Mouse (Mus musculus) ZHBTc4 (cell line): ENCODE data around the gene Myb.
"Not testable (repeated sequence)": the region's sequence is repeated elsewhere in the genome, so short reads cannot be mapped to it uniquely, and the experiment has no call there.

Experiments used
- DNase-seq: peaks from one replicate; pipeline ENCODE4 v3.0.0-alpha.2; 2011; ENCODE audit warnings: low read depth, low spot score

The Myb gene

DNA sequence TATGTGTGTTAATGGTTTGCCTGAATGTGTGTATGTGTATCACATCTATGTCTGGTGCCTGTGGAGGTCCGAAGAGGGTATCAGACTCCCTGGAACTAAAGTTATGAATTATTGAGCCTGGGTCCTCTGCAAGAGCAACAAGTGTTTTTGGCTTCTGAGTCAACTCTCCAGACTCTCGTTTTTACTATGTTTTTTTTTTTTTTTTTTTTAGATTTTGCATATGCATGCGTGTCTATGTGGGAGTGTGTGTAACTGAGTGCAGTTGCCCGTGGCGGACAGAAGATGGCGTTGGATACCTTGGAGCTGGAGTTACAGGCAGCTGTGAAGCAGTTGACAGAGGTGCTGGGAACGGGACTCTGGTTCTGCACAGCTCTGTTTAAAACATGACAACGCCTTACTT is 7.7 kb upstream of the Myb start:
- DNase-seq, result peak; percentile 15

DNA sequence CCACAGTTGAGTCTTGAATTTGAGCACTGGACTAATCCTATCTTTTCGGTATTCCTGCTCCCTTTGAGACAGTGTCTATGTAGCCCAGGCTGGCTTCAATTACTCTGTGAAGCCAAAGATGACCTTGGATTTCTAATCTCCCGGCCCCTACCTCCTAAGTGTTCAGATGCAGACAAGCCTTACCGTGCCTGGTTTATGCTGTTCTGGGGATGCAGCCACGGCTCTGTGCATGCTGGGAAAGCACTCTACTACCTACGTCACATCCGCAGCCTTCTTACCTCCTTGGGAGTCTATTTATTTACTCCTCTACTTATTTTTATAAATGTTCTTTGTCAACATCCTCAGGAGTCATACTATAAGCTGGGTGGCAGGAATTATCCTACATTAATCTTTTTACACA is 7.1 kb upstream of the Myb start:
- no peak for DNase-seq

DNA sequence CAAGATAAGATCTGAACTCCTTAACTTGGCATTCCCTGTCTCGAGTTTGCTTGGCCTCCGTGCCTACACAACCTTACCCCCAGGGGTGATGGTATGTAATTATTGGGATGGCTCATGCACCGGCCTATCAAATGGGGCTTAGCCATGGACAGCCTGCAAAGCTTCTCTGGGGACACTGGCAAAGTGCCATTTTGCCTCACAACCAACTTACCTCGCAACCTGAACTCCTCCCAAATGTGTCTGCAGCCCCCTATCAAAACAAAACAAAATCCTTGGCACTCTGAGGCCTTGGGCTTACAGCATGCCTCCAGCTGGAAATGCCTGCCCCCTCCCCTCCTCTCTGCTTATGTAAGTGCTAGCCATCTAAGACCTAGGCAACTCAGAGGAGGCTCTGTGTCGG is 6.4 kb upstream of the Myb start:
- no peak for DNase-seq

DNA sequence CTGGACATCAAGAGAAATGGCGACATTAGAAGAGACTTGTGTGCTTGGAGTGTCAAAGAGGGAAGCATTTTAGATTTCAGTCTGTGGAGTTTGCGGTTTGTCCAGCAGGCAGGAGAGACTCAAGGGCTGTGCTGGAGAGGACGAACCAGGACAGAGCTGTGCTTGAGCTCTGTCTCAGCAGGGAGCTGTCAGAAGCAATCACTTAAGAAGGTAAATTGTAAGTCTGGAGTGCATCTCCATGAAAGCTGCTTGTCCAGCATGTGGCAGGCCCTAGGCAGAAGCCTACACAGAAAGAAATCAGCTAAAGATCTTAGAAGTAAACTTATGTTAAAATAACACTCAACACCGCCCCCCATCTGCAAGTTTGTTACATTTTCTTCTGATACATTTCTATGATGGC is 4.6 kb upstream of the Myb start:
- no peak for DNase-seq

DNA sequence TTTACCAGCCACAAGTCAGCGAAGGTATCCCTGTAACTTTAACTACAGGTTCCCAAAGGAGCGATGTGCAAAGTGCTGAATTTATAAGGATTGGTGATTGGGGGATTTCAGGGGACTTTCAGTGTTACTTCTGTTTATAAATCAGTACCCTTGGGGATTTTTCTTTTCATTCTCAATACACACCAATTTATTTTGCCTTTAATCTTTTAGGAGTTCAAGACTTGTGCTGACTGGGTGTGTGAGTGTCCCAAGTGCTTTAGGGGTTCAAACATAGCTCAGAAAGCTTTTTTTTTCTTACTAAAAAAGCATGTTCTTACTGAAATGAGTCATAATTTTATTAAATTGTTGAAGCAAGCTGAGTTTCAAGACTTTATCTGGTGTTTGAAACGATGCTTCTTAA is 1.3 kb upstream of the Myb start:
- no peak for DNase-seq

DNA sequence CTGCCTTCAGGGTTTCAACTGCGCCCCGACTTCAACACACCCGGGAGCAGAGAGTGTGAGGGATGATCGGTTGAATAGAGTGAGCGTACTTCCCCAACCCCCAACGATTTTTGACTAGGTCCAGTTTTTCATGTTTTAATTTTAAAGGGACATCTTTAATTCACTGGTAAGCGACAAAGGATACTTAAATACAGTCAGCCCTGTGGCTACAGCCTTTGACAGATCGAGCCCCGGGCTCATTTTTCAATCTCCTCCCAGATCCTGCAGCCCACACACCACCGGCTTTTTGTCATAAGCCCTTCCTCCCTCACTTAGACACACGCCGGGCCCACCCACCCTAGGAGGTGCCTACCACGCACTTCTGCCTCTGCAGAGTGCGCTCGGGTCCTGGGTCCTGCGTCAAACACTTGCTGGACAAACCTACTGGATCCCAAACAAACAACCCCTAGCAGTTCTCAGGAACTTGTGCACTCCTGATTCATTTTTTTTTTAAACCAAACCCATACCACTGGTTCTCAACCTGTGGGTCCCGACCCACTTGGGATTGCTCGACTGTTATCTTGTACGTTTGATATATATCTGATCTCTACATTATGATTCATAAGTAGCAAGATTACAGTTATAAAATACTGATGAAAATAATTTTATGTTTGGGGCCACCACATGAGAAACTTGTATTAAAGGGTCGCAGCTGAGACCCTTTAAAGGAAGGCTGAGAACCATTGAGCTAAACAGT is 743 bp upstream of the Myb start:
- DNase-seq, result peak; percentile 56

DNA sequence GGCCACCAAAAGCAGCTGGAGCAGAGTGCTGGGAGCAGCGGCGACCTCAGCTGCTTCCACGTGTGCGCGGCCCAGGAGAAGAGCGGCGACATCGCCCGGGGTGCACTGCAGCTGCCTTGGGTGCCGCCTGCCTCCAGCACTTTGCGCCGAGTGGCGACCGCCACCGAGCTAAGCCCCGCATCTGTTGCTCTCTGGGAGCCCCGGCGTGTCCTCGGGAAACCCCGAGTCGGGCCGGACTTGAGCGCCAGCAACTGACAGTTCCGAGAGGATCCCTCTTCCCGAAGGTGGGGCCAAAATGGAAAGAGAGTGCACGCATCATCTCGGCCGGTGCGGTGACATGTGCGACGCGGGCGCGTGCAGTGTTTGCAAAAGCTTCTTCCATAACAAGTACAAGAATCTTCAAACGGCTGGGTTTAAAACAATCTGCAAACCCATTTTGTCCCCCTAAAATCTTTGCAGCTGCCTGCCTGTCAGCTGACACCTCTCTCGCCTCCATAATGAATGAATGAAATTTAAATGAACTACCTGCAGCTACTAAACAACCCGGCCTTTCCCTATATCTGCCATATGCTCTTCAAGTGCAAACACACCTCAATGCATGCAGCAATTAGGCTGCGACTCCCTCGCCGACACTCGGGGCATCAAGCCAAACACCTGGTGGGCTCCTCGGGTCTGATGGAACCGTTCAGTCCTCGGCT is 938 bp downstream of the Myb start:
- peak; percentile 64 for DNase-seq

DNA sequence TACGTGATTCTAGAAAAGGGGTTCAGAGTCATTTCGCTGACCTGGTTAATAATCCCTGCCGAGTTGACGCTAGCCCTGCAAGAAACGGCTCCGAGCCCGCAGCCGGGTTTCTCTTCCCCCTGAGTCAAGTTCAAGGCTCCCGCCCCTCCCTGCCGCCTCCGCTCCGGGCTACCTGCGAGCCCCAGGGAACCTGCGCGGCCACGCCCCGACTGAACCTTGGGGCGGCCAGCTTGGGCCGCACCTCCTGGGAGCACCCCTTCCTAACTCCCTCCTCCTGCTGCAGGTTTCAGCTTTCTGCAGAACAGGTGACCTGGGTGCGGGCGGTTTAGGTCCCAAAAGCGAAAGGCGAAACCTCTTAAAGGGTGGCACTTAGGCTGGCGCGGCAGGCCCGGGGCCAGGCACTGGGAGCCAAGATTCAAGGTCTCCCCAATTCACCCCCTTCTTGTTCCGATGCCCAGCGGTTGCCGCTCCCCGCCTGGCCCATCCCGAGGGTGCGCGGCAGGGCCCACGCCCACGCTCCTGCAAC is 1.8 kb downstream of the Myb start:
- DNase-seq, result peak; percentile 67

DNA sequence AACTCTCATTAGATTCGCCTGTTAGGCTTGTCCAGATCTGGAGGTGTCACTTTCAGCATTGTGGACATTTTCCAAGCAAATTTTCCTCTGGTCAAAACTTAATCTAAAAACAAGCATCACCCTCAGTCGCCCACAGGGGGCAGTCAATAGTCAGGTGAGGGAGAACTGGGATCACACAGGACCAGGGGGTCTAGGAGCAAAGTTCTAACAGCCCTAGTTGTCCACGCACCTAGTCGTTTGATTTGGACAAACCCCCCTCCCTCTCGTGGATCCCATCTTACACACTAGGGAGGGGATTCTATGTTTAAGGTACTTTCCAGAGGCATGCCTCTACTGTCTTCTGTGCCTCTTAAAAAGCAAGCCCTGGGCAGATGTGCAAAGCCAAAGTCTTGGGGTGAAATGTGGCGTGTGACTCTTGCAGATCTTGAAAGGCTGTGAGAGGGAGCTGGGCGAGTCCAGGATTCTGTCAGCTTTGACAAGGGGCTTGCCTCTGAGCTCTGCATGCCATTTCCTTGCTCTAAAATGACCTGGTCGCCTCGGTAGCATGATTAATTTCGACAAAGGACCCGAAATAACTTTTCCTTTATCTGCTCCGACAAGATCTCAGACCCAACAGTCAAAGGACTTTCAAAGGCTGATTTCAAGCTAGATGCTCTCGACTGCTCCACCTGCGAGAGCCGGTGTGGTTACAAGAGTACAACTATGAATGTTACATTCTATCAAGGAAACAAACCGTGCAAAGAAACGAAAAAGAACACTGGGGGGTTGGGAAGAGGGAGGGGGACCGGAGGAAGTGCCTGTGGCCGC is 2.5 kb downstream of the Myb start:
- DNase-seq, result peak; percentile 79

DNA sequence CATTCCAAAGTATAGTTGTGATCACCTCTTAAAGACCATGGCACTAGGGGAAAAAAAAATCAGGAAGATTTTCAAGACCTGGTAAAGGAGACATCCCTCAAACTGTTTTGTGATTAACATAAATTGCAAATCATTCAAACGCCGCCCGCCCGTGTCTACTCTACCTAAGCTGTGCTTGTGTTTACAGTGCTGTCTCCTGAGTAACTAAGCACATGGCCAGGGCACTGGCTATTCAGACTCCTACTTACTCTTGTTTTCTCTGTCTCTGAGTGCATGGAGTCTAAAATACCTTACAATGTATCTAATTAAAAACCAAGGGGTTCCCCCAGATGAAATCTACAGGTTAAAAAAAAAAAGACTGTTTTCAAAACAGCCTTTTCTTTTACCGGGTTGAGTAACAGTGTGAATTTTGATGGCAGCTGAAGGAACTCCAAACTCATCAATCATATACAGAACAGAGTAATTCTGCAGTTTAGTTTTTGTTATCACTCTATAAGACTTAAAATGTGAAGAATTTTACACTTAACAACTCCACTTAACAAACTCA is 3.8 kb downstream of the Myb start:
- no peak for DNase-seq

DNA sequence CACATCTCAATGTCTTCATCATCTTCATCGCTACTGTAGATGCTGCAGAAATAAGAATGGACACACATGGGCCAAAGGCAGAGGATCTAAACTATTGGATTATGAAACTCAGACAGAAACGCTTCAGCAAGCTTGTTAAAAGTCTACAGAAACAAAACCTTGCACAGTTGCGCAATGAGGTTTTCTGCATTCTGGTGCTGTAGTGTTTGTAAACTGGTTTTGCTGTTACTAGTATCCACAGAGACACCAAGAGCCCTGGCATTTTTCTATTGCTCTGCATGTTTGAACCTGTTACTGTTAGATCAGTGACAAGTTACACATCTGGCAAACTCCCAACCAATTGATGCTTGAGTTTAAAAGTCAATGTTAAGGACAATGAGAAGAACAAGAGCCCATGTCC is 4.4 kb downstream of the Myb start:
- no peak for DNase-seq

DNA sequence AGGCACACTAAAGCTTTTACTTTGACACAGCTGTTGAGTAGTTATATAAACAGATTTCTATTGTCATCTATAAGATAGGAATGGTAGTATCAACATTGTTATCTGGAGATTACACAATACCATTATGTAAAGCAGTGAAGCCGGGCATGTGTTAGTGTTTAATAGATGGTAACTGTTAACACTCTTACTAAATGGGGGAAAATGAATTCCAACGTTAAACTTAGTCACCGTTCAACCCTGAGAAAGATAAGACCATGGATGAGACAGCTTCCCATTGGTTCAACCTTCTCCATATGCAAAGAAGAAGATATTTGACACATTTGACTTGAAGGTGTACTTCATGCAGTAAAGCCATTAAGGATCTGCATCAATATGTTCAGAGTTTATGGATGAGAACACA is 5.9 kb downstream of the Myb start:
- no peak for DNase-seq

DNA sequence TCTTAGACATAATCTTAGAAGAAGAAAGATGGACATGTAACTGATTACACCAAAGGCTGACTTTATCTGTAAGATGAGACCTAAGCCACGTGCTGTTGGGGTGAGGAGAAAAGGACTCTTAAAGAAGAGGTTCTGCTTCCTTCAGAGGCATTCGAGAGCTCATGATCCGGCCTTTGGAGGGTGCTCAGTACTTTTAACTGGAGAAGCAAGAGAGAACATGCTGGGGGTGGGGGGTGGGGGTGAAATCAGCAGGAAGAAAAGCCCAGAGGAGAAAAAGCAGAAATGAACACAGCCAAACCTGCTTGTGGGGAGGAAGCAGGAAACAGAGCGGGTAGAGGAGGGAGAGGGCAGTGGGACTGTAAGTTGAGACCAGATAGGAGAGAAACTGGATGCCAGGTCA is 7.4 kb downstream of the Myb start:
- DNase-seq, result no peak

DNA sequence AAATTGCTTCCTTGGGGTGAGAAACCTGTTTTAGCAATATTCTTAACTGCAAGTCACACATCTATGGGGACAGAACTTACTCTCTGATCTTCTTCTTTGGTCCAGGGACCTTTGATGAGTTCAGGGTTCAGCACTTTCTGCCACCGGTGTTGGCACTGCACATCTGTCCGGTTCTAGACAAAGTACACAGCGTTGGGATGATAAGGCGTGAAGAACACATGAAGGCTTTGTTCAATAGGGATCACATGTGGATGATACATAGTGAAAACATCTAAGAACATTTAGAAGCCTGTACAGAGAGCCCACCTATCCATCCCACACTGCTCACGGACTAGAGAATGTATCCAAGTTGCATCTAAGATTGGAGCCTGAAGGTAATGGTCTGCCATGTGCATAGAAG is 8.0 kb downstream of the Myb start:
- DNase-seq, result no peak

DNA sequence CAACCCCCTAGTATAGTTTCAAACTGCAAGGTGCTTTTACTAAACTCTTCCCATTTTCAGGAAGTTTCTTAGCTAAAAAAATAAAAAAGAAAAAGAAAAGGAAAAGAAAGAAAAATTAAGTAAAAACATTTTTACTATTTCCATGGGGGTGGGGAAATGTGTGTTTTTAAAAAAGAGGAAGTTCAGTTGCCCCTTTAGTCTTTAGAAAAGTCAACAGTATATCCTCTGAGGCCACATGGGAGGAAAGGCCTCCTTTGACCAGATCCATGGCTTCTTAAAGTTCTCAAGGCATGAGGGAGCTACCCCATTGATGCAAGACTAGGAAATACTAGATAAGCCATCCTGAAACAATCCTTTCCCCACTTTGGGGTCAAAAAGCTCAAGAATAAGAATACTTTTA is 9.5 kb downstream of the Myb start:
- DNase-seq, result no peak

DNA sequence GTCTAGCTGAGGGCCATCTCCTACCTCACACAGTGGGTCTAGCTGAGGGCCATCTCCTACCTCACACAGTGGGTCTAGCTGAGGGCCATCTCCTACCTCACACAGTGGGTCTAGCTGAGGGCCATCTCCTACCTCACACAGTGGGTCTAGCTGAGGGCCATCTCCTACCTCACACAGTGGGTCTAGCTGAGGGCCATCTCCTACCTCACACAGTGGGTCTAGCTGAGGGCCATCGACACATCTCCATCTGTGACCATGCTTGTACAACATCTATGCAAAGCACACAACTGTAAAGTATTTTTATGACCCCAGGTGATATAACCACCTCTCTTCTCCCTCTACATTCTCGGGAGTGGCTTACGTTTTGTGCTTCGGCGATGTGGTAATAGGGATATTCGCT is 10.8 kb downstream of the Myb start:
- not testable (repeated sequence) for DNase-seq

DNA sequence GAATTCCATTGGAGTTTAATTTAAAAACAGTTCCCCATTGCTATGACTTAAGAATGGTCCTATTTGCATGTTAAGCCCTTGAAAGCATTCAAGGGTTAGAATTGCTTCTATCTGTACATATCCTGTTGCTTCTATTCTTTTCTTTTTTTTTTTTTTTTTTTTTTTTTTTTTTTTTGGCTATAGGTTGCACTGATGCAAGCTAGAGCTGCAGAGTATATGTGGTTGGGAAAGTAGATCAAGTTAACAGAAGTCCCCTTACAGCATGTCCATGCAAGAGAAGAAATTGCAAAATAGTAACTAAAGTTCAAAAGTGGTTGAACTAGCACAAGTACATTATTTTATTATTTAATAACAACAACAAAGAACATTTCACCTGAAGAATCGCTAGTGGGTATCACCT is 14.1 kb downstream of the Myb start:
- DNase-seq, result no peak

DNA sequence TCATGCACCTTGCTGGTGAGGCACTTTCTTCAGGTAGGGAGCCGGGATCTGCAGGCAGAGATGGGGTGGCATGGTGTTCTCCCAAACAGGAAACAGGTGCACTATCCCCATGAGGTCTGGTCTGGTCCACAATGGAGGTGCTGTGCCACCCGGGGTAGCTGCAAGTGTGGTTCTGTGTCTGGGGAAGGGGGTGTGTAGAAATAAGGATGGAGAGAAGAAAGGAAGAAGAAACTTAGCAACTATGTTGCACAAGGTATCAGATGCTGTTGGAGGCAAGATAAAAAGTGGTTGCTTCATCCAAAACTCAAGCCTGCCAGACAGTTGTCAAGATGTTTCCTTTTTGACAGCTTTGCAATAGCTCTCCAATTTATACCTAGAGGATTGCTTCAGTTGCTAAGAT is 14.5 kb downstream of the Myb start:
- no peak for DNase-seq

DNA sequence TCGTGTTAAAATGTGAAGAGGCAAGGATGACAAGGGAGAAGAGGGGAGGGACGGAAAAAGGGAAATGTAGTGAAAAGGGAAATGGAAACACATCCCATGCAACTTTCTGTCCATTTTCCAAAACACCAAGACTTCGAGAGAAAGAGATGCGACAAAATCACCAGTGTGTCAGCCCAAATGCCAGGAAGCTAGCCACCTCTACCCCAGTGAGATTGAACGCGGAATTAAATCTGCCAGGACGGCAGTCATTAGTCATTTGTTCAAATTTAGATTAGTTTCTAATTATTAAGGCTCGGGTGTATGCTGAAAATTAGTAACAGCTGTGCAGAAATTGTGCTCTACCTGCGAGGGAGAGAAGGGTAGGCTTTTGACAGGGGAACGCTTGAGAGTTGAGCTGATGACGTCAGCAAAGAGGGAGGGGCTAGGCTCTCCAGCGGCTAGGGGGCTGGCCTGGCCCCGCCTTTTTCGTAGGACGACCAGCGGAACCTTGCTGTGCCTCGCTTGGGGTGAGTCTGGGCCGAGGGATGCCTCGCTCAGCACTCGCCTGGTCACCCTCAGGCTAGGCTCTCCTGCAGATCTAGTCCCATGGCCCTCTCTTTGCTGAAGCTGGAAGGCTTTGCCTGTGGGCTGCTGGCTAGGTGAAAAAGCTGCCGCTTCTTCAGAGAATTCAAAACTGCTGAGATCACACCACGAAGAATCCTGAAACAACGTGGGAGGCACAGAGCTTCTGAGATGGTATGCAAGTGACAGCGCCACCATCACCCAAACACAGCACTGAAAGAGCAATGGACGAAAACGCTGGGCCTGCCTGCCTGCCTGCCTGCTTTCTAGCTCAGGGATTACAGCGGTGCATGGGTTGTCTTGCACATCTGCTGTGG is 15.9 kb downstream of the Myb start:
- peak; percentile 94 for DNase-seq

DNA sequence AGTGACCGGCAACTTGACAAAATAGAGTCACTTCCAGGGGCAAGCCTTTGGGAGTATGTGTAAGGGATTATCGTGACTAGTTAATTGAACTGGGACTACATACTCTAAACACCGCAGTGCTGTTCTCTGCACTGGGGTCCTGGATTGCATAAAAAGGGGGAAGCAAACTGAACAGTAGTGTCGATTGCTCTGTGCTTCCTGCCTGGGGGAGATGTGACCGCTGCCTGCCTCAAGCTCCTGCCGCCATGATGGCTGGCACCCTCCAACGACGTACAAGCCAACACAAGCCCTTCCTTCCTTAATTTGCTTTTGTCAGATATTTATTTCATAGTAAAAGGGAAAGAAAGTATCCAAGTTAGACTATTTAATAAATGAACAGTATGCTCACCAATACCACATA is 25.5 kb downstream of the Myb start:
- DNase-seq, result no peak

DNA sequence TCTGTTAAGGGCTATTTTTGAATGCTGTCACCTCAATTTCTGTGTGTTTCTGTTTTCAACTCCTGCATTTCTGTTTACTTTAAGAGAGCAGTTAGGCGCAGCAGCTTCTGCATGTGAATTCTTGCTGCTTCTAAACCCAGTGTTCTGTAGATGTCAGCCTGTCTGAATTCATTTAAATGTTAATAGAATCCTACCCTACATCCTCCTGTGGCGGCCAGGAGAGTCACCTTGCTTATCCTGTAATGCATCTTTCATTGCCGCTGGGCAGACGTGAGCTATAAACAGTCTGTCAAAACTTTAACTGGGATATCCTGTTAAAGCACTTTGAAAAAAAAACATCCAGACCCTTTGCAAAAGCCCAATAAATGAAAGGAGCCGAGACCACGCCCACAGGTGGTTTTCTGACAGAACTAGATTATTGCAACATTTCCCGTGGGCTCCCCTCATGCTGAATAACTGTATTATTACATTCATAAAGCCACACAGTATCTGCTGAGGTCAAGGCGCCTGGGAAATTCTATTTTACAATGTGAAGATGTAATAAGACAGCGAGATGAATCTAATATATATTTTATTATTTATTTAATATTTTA is 29.8 kb downstream of the Myb start:
- peak; percentile 56 for DNase-seq
